Mouse (Mus musculus) cerebellum, adult 11-12 months (tissue): ENCODE data around the gene Lefty1.
"Not testable (repeated sequence)": the region's sequence is repeated elsewhere in the genome, so short reads cannot be mapped to it uniquely, and the experiment has no call there.

Source experiments
- DNase-seq: peaks from one replicate; pipeline ENCODE4 v3.0.0; 2022

The Lefty1 gene

GRCm38 (mm10) chr1:180956973-180957381 lies 22.2 kb downstream of the Lefty1 start:
- no peak for DNase-seq

- no peak for DNase-seq
Observed at GRCm38 (mm10) chr1:180957989-180958388, 23.2 kb downstream of the Lefty1 start.

- DNase-seq: no peak
Observed at GRCm38 (mm10) chr1:180958797-180959196, 24.0 kb downstream of the Lefty1 start.

DNA sequence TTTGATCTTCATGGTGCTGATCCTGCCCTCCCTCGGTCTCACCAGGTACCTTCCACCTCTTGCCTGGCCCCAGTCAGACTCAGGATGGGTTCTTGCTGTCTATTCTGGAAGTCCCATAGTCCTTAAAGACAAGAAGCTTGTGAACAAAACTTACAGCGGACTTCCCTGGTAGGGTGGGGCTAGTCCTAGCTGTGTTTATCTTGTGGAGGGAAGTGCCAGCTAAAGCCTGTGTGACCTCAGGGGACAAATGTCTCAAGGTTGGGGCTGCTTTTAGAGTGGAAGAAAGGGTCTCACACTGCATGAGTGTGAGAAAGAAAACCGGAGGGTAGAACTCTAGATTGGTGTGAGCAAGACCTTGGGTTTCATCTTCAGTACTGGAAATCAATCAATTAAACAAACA lies 31.0 kb downstream of the Lefty1 start:
- DNase-seq: no peak

DNA sequence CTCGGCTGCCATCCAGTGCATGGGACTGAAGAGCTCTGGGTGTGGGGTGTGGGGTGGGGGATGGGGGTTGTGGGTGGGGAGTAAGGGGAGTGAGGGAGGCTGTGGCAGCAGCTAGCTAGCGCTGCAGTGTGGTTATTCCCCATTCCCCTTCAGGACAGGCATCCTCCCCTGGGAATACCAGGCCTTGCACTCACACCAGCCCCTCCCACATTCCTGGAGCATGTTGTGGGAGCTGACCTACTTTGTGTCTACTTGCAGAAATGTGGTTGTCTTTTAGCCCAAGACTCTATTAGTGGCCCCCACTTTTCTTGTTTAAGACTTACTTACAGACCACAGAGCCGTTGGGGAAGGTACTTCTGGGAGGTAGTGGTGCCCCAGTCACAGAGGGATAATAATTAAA lies 31.7 kb downstream of the Lefty1 start:
- no peak for DNase-seq

DNA sequence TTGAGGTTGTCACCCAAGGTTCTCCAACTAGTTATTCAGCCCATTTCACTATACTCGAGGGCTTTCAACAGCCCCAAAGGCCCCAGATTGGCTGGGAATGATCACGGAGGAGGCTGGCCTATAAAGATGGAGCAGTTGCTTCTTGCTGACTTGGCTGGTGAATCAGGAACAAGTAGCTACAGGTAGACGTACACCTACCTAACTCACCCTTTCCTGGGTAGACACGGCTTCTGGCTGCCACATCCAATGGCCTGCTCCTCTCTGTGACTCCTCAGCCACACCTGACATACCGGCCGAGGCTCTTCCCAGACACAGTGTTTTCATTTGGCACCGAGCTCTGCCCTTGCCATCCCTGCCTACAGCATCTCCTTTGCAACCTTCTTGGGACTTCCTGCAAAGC lies 32.4 kb downstream of the Lefty1 start:
- no peak for DNase-seq

DNA sequence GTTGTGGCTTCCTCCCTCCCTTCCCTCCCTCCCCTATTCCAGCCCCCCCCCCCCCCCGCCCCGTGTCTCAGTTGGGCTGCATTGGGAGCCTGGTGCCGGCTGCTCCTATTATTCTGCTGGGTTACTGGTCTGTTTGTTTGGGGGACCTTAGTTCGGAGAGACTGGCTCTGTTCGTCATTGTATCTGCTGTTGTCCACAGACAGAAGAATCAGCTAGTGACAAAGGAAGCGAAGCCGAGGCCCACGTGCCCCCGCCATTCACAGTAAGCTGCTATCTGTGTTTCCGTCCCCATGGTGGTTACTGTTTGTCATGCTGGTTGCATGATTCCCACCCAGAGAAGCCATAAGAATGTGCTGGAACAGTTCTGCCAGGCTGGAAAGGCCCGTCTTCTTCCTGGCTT lies 38.1 kb downstream of the Lefty1 start:
- DNase-seq: no peak

DNA sequence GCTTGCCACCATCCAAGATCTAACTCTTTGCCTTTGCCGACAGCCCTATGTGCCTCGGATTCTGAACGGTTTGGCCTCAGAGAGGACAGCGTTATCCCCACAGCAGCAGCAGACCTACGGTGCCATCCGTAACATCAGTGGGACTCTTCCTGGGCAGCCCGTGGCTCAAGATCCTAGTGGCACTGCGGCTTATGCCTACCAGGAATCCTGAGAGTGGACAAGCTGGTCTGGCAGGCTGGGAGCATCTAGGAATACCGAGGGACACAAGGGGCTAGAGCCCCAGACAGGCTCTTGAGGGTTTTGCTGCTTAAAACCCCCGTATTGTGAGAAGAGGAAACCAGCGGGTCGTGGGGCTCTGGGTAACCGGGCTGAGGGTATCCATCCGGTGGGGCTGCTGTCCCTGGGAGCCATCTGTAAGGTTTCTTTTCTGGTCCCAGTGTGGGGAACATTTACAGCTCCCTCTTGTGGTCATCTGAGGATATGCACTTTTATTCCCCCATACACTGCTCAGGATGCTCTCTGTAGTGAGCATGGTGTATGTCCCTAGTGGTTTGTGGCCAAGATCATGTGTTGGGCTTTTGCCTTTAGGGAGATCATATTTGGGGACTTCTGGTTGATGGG lies 39.4 kb downstream of the Lefty1 start:
- DNase-seq: no peak

DNA sequence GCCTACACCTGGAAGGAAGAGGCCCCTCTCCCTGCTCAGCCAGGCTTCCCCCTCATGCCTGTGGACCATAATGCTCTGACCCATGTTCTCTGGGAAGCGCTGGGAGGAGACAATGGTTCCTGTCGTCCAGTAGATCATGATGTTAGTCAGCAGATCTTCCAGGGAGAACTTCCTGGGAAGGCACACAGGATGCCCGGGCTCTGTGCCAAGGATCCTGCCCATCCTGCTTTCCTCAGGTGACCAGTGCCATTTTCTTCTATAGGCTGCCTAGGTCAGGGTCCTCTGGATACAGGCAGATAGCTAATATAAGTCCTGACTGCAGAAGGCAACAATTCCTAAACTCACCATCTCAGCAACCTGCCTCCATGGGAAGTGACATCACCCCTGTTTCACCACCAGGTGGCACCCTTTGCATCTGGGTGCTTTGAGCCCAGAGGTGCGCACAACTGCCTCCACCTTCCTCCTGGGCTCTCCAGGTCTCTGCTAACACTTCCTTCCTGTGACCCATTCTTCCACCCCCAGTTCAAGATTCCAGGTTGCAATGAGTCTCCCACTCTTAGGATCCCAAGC lies 41.4 kb downstream of the Lefty1 start:
- DNase-seq: no peak

GRCm38 (mm10) chr1:180979484-180980251 lies 44.8 kb downstream of the Lefty1 start:
- DNase-seq: no peak

DNA sequence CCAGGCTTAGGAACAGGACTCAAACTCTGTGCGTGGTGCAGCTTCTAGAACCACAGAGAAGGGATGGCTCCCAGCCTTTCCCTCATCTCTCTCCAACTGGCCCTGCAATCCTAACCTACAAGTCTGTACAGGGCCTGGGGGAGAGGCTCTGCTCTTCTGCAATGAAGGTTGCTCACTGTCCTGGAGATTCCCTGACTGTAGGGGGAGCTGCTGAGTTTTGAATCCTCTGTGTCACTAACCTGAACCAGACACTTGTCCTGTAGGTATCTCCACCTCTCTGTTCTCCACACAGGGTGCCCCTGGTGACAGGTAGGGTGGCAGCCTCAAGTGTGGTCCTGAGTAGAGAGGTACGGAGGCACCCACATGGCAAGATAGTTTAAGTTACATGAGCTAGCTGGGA lies 45.6 kb downstream of the Lefty1 start:
- DNase-seq: no peak

DNA sequence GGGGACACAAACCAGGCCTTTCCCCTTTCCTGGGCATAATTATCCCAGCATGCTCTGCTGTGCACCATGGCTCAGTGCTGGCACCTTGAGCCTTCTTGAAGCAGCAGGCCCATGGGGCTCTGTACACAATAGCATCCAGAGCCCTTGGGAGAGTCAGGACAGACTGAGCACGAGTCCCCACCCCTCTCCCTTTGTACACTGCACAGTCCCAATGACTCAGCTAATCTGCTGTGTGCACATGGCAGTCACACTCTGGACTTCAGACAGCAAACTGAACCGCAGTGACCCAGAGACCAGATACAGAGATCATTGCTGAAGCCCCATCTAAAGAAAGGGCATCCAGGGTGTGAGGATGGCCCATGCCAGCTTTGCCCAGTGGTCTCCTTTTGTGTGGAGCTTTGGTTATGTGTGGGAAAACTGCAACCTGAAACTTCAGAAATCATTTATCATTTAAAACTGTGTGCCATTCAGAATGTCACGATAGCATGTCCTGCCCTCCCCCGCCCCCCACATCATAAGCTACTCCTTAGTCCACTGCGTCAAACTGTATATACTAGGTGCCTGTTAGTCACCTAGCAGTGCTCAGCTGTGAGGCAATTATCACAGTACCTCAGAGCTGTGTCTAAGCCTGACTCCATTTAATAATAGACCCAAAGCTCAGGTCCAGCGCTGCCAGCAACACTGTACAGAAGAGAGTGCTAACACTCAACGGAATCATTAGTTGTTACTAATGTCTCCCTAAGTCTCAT lies 46.6 kb downstream of the Lefty1 start:
- DNase-seq: not testable (repeated sequence)

DNA sequence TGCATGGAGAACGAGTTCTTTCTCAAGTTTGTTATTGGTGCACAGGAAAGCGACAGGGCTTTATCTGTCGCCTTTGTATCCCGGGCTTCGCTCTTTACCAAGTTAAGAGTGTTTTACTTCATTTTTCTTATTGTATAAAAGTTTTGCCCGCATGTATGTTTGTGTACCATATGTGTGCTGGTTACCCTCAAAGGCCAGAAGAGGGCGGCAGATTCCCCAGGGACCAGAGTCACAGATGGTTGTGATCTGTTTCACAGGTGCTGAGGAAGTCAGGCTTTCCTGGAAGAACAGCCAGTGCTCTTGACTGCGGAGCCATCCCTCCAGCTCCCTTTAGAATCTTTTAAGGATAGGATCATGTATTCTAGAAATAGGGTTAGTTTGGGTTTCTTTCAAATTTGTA lies 51.9 kb downstream of the Lefty1 start:
- DNase-seq: no peak

DNA sequence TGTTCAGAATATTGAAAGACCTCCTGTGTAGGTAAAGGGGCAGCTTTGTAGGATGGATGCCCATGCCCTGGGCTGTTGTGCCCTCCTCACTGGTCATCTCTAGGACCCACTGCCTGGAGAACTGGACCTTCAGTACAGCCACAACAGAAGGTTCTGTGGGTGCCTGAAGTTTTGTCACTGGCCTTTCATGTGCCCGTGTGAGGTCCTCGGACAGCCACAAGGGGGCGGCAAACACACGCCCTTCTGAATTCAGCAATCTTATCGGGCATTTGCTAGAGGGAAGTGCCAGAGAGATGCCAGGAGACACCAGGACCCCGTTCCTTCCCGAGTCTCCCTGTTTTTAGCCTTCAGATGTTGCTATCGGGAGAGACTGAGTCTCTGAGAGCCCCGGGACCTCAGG lies 52.9 kb downstream of the Lefty1 start:
- peak; percentile 53 for DNase-seq
